Mouse (Mus musculus) urinary bladder, postnatal 4 days (tissue): ENCODE measurements around the gene Znhit3.

ENCODE experiments used
- DNase-seq, 2 experiments: peaks; one replicate each; pipeline ENCODE4 v3.0.0; 2021 to 2022; ENCODE audit warnings: low spot score in 2 of 2

The Znhit3 gene

GRCm38 (mm10) chr11:84916053-84916702 is at the start of gene Znhit3:
TSS of gene Znhit3 (minus strand) at chr11:84916366.
- DNase-seq = peak; percentile 69

GRCm38 (mm10) chr11:84963556-84963955 is 47.4 kb upstream of the Znhit3 start:
- no peak for DNase-seq

- DNase-seq = no peak
Measured at GRCm38 (mm10) chr11:84962536-84962935, 46.4 kb upstream of the Znhit3 start.

GRCm38 (mm10) chr11:84961571-84961970 is 45.4 kb upstream of the Znhit3 start:
- no peak for DNase-seq

GRCm38 (mm10) chr11:84960780-84961179 is 44.6 kb upstream of the Znhit3 start:
- DNase-seq = no peak

GRCm38 (mm10) chr11:84960291-84960690 is 44.1 kb upstream of the Znhit3 start:
- DNase-seq = no peak

GRCm38 (mm10) chr11:84959701-84960181 is 43.6 kb upstream of the Znhit3 start:
- DNase-seq = no peak

- DNase-seq = no peak
Measured at GRCm38 (mm10) chr11:84959181-84959580, 43.0 kb upstream of the Znhit3 start.

GRCm38 (mm10) chr11:84958271-84958630 is 42.1 kb upstream of the Znhit3 start:
- no peak for DNase-seq

GRCm38 (mm10) chr11:84957591-84958270 is 41.6 kb upstream of the Znhit3 start, which contains the start of gene Car4:
TSS of gene Car4 (plus strand) at chr11:84957786.
- no peak for DNase-seq

- DNase-seq = no peak
Measured at GRCm38 (mm10) chr11:84957171-84957570, 41.0 kb upstream of the Znhit3 start.

GRCm38 (mm10) chr11:84956400-84956799 is 40.2 kb upstream of the Znhit3 start:
- no peak for DNase-seq

GRCm38 (mm10) chr11:84952611-84953010 is 36.4 kb upstream of the Znhit3 start:
- no peak for DNase-seq

- no peak for DNase-seq
Measured at GRCm38 (mm10) chr11:84948526-84948925, 32.4 kb upstream of the Znhit3 start.

GRCm38 (mm10) chr11:84948114-84948513 is 31.9 kb upstream of the Znhit3 start:
- DNase-seq = no peak

GRCm38 (mm10) chr11:84947206-84947605 is 31.0 kb upstream of the Znhit3 start:
- no peak for DNase-seq

GRCm38 (mm10) chr11:84945841-84946240 is 29.7 kb upstream of the Znhit3 start:
- DNase-seq = no peak

GRCm38 (mm10) chr11:84944639-84945435 is 28.7 kb upstream of the Znhit3 start:
- no peak for DNase-seq

GRCm38 (mm10) chr11:84943948-84944347 is 27.8 kb upstream of the Znhit3 start:
- peak; percentile 59 to 81 for DNase-seq

- no peak for DNase-seq
Measured at GRCm38 (mm10) chr11:84940140-84940539, 24.0 kb upstream of the Znhit3 start.

GRCm38 (mm10) chr11:84939508-84940053 is 23.4 kb upstream of the Znhit3 start:
- no peak for DNase-seq

- no peak for DNase-seq
Measured at GRCm38 (mm10) chr11:84932261-84932660, 16.1 kb upstream of the Znhit3 start.
